Mouse (Mus musculus): ENCODE results near the gene Thtpa. TPM values are rescaled to one million over a fixed set of nuclear protein-coding genes. Genes with fewer than 3 reads are reported as not detected.
A peak's percentile ranks its signal among the peaks of the same experiment; 100 is the strongest.

The Thtpa gene
- polyA plus RNA-seq, 1 experiment: 4.9 TPM

- no peaks in the 10 kb centered on the region for H3K27me3 ChIP-seq (ENCODE audit: control insufficient read depth, insufficient read depth, low read length)
- WGBS: 80% methylated on average over 6 of the region's 6 CpGs
- TF ChIP-seq POLR2A (IDR thresholded peaks at IDR 0.05; ENCODE audit: low read depth, low read length): no peak
- no peak for TF ChIP-seq CTCF (IDR thresholded peaks at IDR 0.05; ENCODE audit: extremely low read depth, insufficient read length, insufficient replicate concordance, low read depth, low read length)
- H3K36me3 ChIP-seq (ENCODE audit: control insufficient read depth, insufficient read depth, low read length): no peaks in the 10 kb centered on the region
- peaks cover under 1% of the 10 kb centered on the region; the same call in 1 of the 2 replicates for H3K4me1 ChIP-seq (ENCODE audit: control insufficient read depth, insufficient read depth, insufficient read length, low read length)
- H3K4me3 ChIP-seq (ENCODE audit: low read depth, low read length): no peak overlapping the region
- H3K27ac ChIP-seq (ENCODE audit: insufficient read depth, low read depth, low read length): no peak overlapping the region
Measured at GRCm38 (mm10) chr14:55086009-55086514, 8.5 kb upstream of the Thtpa start.

- no peak overlapping the region for H3K4me3 ChIP-seq (ENCODE audit: low read depth, low read length)
- H3K27ac ChIP-seq (ENCODE audit: insufficient read depth, low read depth, low read length): no peak overlapping the region
Measured at GRCm38 (mm10) chr14:55089199-55089947, 5.2 kb upstream of the Thtpa start.

GRCm38 (mm10) chr14:55091209-55091865 lies 3.2 kb upstream of the Thtpa start:
- Histone ChIP-seq H3K4me3 (ENCODE audit: low read depth, low read length) (peak overlapping the region; percentile 95), H3K36me3 (ENCODE audit: control insufficient read depth, insufficient read depth, low read length) (no peaks in the 10 kb centered on the region), H3K27ac (ENCODE audit: insufficient read depth, low read depth, low read length) (no peak overlapping the region), H3K27me3 (ENCODE audit: control insufficient read depth, insufficient read depth, low read length) (no peaks in the 10 kb centered on the region), H3K4me1 (ENCODE audit: control insufficient read depth, insufficient read depth, insufficient read length, low read length) (peaks cover 14% of the 10 kb centered on the region)
- 13% methylated on average over 34 of the region's 34 CpGs for WGBS
- TF ChIP-seq CTCF (IDR thresholded peaks at IDR 0.05; ENCODE audit: extremely low read depth, insufficient read length, insufficient replicate concordance, low read depth, low read length) (no peak), POLR2A (IDR thresholded peaks at IDR 0.05; ENCODE audit: low read depth, low read length) (no peak)

More at GRCm38 (mm10) chr14:55089199-55089947, 5.2 kb upstream of the Thtpa start:
- no peaks in the 10 kb centered on the region for H3K36me3 ChIP-seq (ENCODE audit: control insufficient read depth, insufficient read depth, low read length)
- 83% methylated on average over 13 of the region's 13 CpGs for WGBS
- H3K27me3 ChIP-seq (ENCODE audit: control insufficient read depth, insufficient read depth, low read length): no peaks in the 10 kb centered on the region
- TF ChIP-seq CTCF (IDR thresholded peaks at IDR 0.05; ENCODE audit: extremely low read depth, insufficient read length, insufficient replicate concordance, low read depth, low read length): no peak
- TF ChIP-seq POLR2A (IDR thresholded peaks at IDR 0.05; ENCODE audit: low read depth, low read length): no peak
- peaks cover 6% of the 10 kb centered on the region for H3K4me1 ChIP-seq (ENCODE audit: control insufficient read depth, insufficient read depth, insufficient read length, low read length)

GRCm38 (mm10) chr14:55092011-55092577 lies 2.5 kb upstream of the Thtpa start, which contains the start of gene Zfhx2:
Gene Zfhx2, minus strand, starts transcription at chr14:55092324.
- no peaks in the 10 kb centered on the region for H3K27me3 ChIP-seq (ENCODE audit: control insufficient read depth, insufficient read depth, low read length)
- no peaks in the 10 kb centered on the region for H3K36me3 ChIP-seq (ENCODE audit: control insufficient read depth, insufficient read depth, low read length)
- peak within 1 kb of the TSS; percentile 58; the same call in 1 of the 2 replicates for H3K27ac ChIP-seq (ENCODE audit: insufficient read depth, low read depth, low read length)
- H3K4me1 ChIP-seq (ENCODE audit: control insufficient read depth, insufficient read depth, insufficient read length, low read length): peaks cover 17% of the 10 kb centered on the region
- peak within 1 kb of the TSS; percentile 95 for H3K4me3 ChIP-seq (ENCODE audit: low read depth, low read length)
- under 1% methylated on average over 34 of the region's 34 CpGs for WGBS
- TF ChIP-seq POLR2A (IDR thresholded peaks at IDR 0.05; ENCODE audit: low read depth, low read length) (peak; percentile 20; the same call in 1 of the 2 replicates), CTCF (IDR thresholded peaks at IDR 0.05; ENCODE audit: extremely low read depth, insufficient read length, insufficient replicate concordance, low read depth, low read length) (no peak)

- WGBS: 52% methylated on average over 6 of the region's 6 CpGs
- TF ChIP-seq POLR2A (IDR thresholded peaks at IDR 0.05; ENCODE audit: low read depth, low read length) (no peak), CTCF (IDR thresholded peaks at IDR 0.05; ENCODE audit: extremely low read depth, insufficient read length, insufficient replicate concordance, low read depth, low read length) (no peak)
- Histone ChIP-seq H3K27me3 (ENCODE audit: control insufficient read depth, insufficient read depth, low read length) (no peaks in the 10 kb centered on the region), H3K36me3 (ENCODE audit: control insufficient read depth, insufficient read depth, low read length) (peaks cover 15% of the 10 kb centered on the region), H3K4me3 (ENCODE audit: low read depth, low read length) (no peak overlapping the region), H3K27ac (ENCODE audit: insufficient read depth, low read depth, low read length) (no peak overlapping the region), H3K4me1 (ENCODE audit: control insufficient read depth, insufficient read depth, insufficient read length, low read length) (peaks cover 17% of the 10 kb centered on the region)
Measured at GRCm38 (mm10) chr14:55093927-55094326, 657 bp upstream of the Thtpa start.

- Histone ChIP-seq H3K27me3 (ENCODE audit: control insufficient read depth, insufficient read depth, low read length) (no peaks in the 10 kb centered on the region), H3K4me1 (ENCODE audit: control insufficient read depth, insufficient read depth, insufficient read length, low read length) (peaks cover 17% of the 10 kb centered on the region), H3K36me3 (ENCODE audit: control insufficient read depth, insufficient read depth, low read length) (peaks cover 27% of the 10 kb centered on the region), H3K27ac (ENCODE audit: insufficient read depth, low read depth, low read length) (peak overlapping the region; percentile 89), H3K4me3 (ENCODE audit: low read depth, low read length) (peak overlapping the region; percentile 96)
- 22% methylated on average over 9 of the region's 9 CpGs for WGBS
- TF ChIP-seq POLR2A (IDR thresholded peaks at IDR 0.05; ENCODE audit: low read depth, low read length): no peak
- no peak for TF ChIP-seq CTCF (IDR thresholded peaks at IDR 0.05; ENCODE audit: extremely low read depth, insufficient read length, insufficient replicate concordance, low read depth, low read length)
Measured at GRCm38 (mm10) chr14:55095263-55095662, 679 bp downstream of the Thtpa start.

Measured in small intestine, adult 2 months (tissue).